Comparison of ENCODE assay signal across 16 mouse cellular contexts in genomic region chr4:58336227-58336626, GRCm38 (mm10). TPM values are rescaled to one million over a fixed set of nuclear protein-coding genes. Genes with fewer than 3 reads are reported as not detected.
"Had no signal": no experiment of that assay in that cellular context is flagged by ENCODE, and none has a peak within 500 bp of the region (broad histone marks: within the 10 kb centered on the region; RNA-seq: fewer than 3 reads in every experiment).

No protein-coding gene starts in this region.

- DNase-seq: forebrain, postnatal 0 days; gastrocnemius, postnatal 14 days; heart, adult 11 months; heart, adult 2 months; heart, postnatal 14 days; heart, postnatal 36 days; kidney, adult 11 months; kidney, adult 2 months; kidney, adult 9 months; kidney, postnatal 10 days; kidney, postnatal 25 days; kidney, postnatal 4 days; layer of hippocampus, adult 9-11 months; liver; liver, embryonic 13.5 days had no signal

RNA-seq across cellular contexts. Expression of gene Musk, which starts 50.5 kb away (rescaled TPM):
- total RNA-seq: hematopoietic stem cell, adult 5-6 weeks had no signal
